Mouse (Mus musculus) neural tube, embryonic 13.5 days (tissue): Measurements from ENCODE around the gene Gmeb2. TPM values are rescaled to one million over a fixed set of nuclear protein-coding genes. Genes with fewer than 3 reads are reported as not detected.

Experiments
- ATAC-seq: fragments of 200-750 bp; cut with Nextera tagmentation; 2 replicates; pipeline ENCODE4 v1.8.0; 2017; ENCODE audit warnings: low read depth, mild to moderate bottlenecking, moderate TSS enrichment, moderate library complexity
- H3K27ac ChIP-seq: fragments of 300-500 bp; sonication (generic); replicated peaks from 2 replicates; pipeline ENCODE4 v1.5.1; 2015; ENCODE audit warnings: moderate library complexity, mild to moderate bottlenecking, inconsistent platforms
- H3K27me3 ChIP-seq: fragments of 300-500 bp; sonication (generic); 2 replicates; pipeline ENCODE4 v1.6.1; 2015; ENCODE audit warnings: mild to moderate bottlenecking, inconsistent platforms
- H3K36me3 ChIP-seq: fragments of 300-500 bp; sonication (generic); 2 replicates; pipeline ENCODE4 v1.6.1; 2015; ENCODE audit warnings: mild to moderate bottlenecking, inconsistent platforms
- H3K4me1 ChIP-seq: fragments of 300-500 bp; sonication (generic); replicated peaks from 2 replicates; pipeline ENCODE4 v1.6.1; 2015; ENCODE audit warnings: inconsistent platforms
- H3K4me2 ChIP-seq: fragments of 300-500 bp; sonication (generic); 2 replicates; pipeline ENCODE4 v1.6.1; 2015; ENCODE audit warnings: inconsistent platforms, mild to moderate bottlenecking, moderate library complexity
- H3K4me3 ChIP-seq: fragments of 300-500 bp; sonication (generic); 2 replicates; pipeline ENCODE4 v1.5.1; 2015; ENCODE audit warnings: mild to moderate bottlenecking, inconsistent platforms
- H3K9ac ChIP-seq: fragments of 300-500 bp; sonication (generic); 2 replicates; pipeline ENCODE4 v1.6.1; 2015; ENCODE audit warnings: moderate library complexity, mild to moderate bottlenecking, inconsistent platforms
- H3K9me3 ChIP-seq: fragments of 300-500 bp; sonication (generic); 2 replicates; pipeline ENCODE4 v1.6.1; 2016; ENCODE audit warnings: inconsistent platforms
- WGBS: fragments of 180-500 bp; shearing (Covaris S2); methylation state at CpG from one replicate; pipeline ENCODE4 v1.1.7; 2015; 5-methylcytosine and 5-hydroxymethylcytosine counted together
- polyA plus RNA-seq: library from polyadenylated mRNA; unstranded; fragments of >200 nt; fragmentation: Nextera tagmentation; extraction: Ambion mirVana; gene quantifications from 2 replicates; pipeline ENCODE4 v1.2.1, GENCODE M21; 2015

Gmeb2 gene
- polyA plus RNA-seq, 1 experiment from 2014 or later = 15.1 TPM

DNA sequence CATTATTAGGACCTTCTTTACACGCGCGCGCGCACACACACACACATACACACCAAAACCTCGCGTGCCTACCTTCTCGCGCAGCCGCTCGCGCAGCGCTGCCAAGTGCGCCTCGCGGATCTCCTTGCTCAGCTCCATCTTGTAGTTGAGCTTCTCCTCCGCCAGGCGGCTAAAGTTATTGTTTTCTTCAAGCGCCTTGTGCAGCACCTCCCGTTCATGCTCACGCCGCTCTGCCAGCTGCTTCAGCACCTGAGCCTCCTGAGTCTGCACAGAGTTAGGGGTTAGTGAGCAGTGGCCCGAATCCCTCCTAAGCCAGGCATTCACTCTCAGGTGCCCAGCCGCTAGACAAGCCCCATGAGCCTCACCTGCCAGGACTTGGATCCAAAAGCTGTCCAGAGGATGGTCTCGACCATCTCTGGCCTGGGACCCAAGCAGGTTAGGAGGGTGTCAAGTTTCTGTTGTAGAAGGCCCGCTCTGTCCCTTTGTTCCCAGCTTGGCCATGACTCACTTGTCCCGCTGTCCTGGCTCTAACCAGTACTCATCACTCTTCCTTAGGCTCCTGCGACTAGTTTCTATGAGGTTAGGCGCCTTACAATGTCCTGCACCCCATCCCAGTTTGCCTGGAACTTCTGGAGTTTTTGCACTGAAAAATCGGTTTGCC, 19.4 kb upstream of the Gmeb2 start:
- H3K9ac ChIP-seq = no peak overlapping the region
- peaks cover 56% of the 10 kb centered on the region for H3K36me3 ChIP-seq
- H3K27ac ChIP-seq = no peak overlapping the region
- peaks cover 11% of the 10 kb centered on the region; the same call in 1 of the 2 replicates for H3K27me3 ChIP-seq
- WGBS = 11% methylated on average over 30 of the region's 30 CpGs
- no peak overlapping the region for H3K4me2 ChIP-seq
- peaks cover 23% of the 10 kb centered on the region for H3K4me1 ChIP-seq
- H3K9me3 ChIP-seq = no peaks in the 10 kb centered on the region
- ATAC-seq = peak; percentile 55; the same call in 1 of the 2 replicates
- H3K4me3 ChIP-seq = no peak overlapping the region

DNA sequence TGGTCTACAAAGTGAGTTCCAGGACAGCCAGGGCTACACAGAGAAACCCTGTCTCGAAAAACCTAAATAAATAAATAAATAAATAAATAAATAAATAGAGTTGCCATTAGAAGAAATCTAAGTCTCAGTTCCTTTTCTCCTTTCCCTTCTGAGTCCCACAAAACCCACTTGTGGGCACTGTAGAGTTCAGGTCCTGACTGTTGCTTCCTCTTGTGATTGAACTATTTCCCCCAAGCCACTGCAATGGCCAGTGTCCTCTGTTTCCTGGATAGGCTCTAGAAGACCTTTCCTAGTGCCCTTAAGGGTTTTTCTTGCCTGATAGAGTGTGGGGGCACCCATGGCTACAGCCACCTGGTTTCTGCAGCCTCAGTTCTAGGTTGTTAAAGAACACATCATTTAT, 17.1 kb upstream of the Gmeb2 start:
- H3K4me2 ChIP-seq = no peak overlapping the region
- WGBS = 89% methylated on average over 1 of the region's 1 CpGs
- H3K4me1 ChIP-seq = peaks cover 8% of the 10 kb centered on the region
- H3K4me3 ChIP-seq = no peak overlapping the region
- ATAC-seq = no peak
- H3K27me3 ChIP-seq = peaks cover 11% of the 10 kb centered on the region; the same call in 1 of the 2 replicates
- no peak overlapping the region for H3K27ac ChIP-seq
- peaks cover 73% of the 10 kb centered on the region for H3K36me3 ChIP-seq
- no peak overlapping the region for H3K9ac ChIP-seq
- H3K9me3 ChIP-seq = no peaks in the 10 kb centered on the region

DNA sequence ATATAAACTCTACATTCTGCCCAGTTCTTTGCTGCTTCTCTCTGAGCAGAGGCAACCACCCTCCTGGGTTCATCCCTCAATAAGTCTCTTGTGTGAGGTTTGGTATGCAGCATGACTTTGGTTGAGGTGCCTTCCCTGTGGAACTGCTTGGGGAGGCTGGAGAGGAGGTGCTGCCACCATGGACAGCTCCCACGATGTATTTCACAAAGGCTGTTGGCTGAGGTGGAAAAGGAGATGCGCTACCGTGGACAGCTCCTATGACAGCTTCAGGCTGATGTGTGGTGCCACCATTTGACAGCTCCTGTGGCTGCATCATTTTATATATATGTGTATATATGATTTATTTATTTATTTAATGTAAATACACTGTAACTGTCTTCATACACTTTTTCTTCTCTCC, 14.2 kb upstream of the Gmeb2 start:
- Histone ChIP-seq H3K9me3 (no peaks in the 10 kb centered on the region), H3K9ac (no peak overlapping the region), H3K36me3 (peaks cover 50% of the 10 kb centered on the region), H3K27ac (no peak overlapping the region), H3K4me1 (peaks cover 2% of the 10 kb centered on the region; the same call in 1 of the 2 replicates), H3K4me2 (no peak overlapping the region), H3K4me3 (no peak overlapping the region), H3K27me3 (peaks cover 5% of the 10 kb centered on the region; the same call in 1 of the 2 replicates)
- no peak for ATAC-seq
- 41% methylated on average over 3 of the region's 3 CpGs for WGBS

DNA sequence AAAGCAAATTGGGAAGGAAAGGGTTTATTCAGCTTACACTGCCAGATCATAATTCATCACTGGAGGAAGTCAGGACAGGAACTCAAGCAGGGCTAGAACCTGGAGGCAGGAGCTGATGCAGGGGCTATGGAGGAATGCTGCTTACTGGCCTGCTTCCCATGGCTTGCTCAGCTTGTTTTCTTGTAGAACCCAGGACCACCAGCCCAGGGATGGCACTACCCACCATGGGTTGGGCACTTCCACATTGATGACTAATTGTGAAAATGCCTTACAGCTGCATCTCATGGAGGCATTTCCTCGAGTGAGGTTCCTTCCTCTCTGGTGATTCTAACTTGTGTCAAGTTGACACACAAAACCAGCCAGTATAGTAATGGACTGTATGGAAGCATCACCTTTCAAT, 3.1 kb upstream of the Gmeb2 start:
- Histone ChIP-seq H3K36me3 (peaks cover 4% of the 10 kb centered on the region; the same call in 1 of the 2 replicates), H3K4me2 (no peak overlapping the region), H3K9me3 (no peaks in the 10 kb centered on the region), H3K27ac (no peak overlapping the region), H3K27me3 (no peaks in the 10 kb centered on the region), H3K4me3 (no peak overlapping the region), H3K9ac (no peak overlapping the region), H3K4me1 (peaks cover 23% of the 10 kb centered on the region)
- ATAC-seq = no peak
- 87% methylated on average over 1 of the region's 1 CpGs for WGBS

DNA sequence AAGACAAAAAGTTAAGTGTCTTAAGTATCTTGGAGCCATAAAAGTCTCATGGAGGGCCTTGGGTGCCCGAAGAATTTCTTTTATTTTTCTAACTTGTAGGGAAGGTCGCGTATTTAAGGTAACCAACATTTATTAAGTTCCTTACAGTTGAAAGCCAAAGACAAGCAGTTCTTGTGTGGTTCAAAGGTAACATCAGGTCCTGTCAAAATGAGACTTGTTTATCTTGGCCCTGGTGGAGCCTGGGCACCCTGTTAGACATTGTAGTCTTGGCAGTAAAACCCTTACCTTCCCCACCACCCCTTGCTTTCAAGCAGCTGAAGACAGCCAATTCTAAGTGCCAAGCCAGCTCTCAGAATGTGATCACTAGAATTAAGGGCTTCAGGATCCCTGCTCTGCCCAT, 856 bp upstream of the Gmeb2 start:
- H3K4me2 ChIP-seq = peak overlapping the region; percentile 63
- WGBS = 69% methylated on average over 3 of the region's 3 CpGs
- peak overlapping the region; percentile 91; the same call in 1 of the 2 replicates for H3K9ac ChIP-seq
- no peaks in the 10 kb centered on the region for H3K9me3 ChIP-seq
- H3K4me1 ChIP-seq = peaks cover 23% of the 10 kb centered on the region
- peak overlapping the region; percentile 69 for H3K4me3 ChIP-seq
- peaks cover 18% of the 10 kb centered on the region; the same call in 1 of the 2 replicates for H3K36me3 ChIP-seq
- ATAC-seq = no peak
- no peaks in the 10 kb centered on the region for H3K27me3 ChIP-seq
- no peak overlapping the region for H3K27ac ChIP-seq

DNA sequence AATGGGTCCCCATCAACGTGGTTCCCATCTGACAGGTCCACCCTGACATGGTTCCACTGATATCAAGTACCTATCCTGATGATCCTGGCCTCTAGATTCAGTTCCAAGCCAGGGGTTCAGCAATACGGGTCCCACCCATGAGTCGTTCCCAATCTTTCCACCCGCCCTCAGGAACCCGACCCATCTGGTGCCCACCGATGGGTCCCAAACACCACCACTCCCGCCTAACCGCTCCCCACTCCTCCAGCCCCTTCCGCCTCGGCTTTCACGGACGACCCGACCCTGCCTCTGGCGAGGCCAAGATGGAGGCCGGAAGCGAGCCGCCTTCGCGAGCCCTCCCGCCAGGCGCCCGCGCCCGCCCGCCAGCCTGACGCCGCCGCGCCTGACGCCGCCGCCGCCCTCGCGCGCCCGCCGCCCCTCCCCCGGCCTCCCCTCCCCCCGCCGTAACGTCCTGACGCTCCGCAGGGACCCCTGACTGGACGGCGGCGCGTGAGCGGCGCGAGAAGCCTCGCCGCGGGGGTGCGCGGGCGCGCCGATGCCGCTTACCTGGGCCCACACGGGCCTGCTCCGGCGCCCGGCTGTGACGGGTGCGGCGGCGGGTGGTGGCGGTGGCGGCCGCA, 387 bp downstream of the Gmeb2 start:
- Histone ChIP-seq H3K4me3 (peak overlapping the region; percentile 69), H3K27ac (peak overlapping the region; percentile 97), H3K9ac (peak overlapping the region; percentile 91), H3K27me3 (no peaks in the 10 kb centered on the region), H3K9me3 (no peaks in the 10 kb centered on the region), H3K36me3 (peaks cover 25% of the 10 kb centered on the region), H3K4me2 (peak overlapping the region; percentile 71), H3K4me1 (peaks cover 23% of the 10 kb centered on the region)
- peak; percentile 89 for ATAC-seq
- WGBS = 1% methylated on average over 48 of the region's 71 CpGs

DNA sequence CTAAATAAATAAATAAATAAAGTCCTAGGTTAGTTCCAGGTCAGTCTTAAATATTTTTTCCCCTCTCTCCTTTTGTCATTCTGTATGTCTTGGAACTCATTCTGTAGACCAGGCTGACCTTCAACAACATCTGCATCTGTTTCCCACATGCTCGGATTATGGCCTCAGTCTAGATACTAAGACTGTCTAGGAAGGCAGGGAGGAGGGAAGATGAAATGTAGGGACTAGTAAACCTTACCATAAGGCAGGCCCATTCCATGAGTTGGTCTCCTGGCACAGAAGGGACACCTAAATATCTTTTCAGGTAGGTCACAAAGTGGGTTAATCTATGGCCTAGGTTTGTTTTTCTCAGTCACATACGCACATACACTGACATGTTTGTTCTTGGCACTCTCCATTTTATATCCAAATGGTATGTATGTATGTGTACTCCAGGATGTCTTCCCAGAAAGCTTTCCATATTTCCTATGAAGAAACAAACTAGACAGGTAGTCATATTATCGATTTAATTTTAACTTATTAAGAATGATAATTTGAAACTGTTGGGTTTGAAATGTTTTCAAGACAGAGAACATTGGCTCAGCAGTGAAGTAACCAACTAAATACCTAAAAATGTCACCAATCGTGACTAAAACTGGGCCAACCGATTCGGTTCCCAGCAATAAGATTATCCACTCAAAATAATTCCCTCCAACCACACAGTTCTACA, 1.1 kb downstream of the Gmeb2 start:
- no peak for ATAC-seq
- Histone ChIP-seq H3K4me3 (peak overlapping the region; percentile 69), H3K4me2 (peak overlapping the region; percentile 71), H3K36me3 (peaks cover 31% of the 10 kb centered on the region), H3K4me1 (peaks cover 23% of the 10 kb centered on the region), H3K27me3 (no peaks in the 10 kb centered on the region), H3K9me3 (no peaks in the 10 kb centered on the region), H3K27ac (peak overlapping the region; percentile 97), H3K9ac (peak overlapping the region; percentile 91)
- 57% methylated on average over 6 of the region's 6 CpGs for WGBS

DNA sequence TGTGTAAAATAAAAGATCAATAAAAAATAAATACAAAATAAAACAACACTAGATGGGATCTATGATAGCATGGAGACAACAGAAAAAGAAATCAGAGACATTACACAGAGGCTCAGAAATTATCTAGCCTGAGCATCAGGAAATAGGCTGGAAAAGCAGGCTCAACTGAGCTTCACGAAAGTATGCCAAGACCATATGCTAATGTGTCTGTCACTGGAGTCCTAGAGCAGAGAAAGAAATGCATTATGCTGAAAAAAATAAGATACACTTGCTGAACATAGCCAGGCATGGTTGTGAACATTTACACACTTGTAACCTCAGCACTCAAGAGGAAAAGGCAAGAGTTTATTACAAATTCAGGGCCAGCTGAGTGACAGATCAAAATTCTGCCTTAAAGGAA, 7.9 kb downstream of the Gmeb2 start:
- H3K27me3 ChIP-seq = no peaks in the 10 kb centered on the region
- no peak overlapping the region for H3K4me3 ChIP-seq
- H3K4me1 ChIP-seq = no peaks in the 10 kb centered on the region
- WGBS = 93% methylated on average over 1 of the region's 1 CpGs
- H3K9me3 ChIP-seq = no peaks in the 10 kb centered on the region
- ATAC-seq = no peak
- H3K9ac ChIP-seq = no peak overlapping the region
- peaks cover 69% of the 10 kb centered on the region for H3K36me3 ChIP-seq
- no peak overlapping the region for H3K4me2 ChIP-seq
- H3K27ac ChIP-seq = no peak overlapping the region

DNA sequence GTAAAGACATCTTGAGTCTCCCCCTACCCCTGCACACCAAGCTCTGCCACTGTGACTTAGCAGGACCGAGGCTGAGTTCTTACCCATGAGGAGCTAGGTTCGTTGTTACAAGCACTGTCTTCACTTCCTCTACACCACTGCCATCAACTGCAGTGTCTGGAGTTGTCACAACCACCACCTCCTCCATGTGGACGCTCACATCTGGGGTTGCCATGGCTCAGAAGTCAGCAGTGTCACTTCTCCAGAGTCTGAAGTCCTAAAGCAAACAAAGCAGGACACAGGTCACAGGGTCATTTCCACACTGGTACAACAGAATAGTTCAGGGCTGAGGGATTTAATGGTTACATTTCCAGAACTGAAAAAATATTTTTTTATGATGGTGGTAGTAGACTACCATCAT, 10.0 kb downstream of the Gmeb2 start:
- H3K9me3 ChIP-seq = no peaks in the 10 kb centered on the region
- H3K4me3 ChIP-seq = no peak overlapping the region
- H3K27me3 ChIP-seq = no peaks in the 10 kb centered on the region
- H3K9ac ChIP-seq = no peak overlapping the region
- WGBS = 86% methylated on average over 3 of the region's 3 CpGs
- no peak for ATAC-seq
- no peak overlapping the region for H3K4me2 ChIP-seq
- no peak overlapping the region for H3K27ac ChIP-seq
- no peaks in the 10 kb centered on the region for H3K4me1 ChIP-seq
- H3K36me3 ChIP-seq = peaks cover 68% of the 10 kb centered on the region

DNA sequence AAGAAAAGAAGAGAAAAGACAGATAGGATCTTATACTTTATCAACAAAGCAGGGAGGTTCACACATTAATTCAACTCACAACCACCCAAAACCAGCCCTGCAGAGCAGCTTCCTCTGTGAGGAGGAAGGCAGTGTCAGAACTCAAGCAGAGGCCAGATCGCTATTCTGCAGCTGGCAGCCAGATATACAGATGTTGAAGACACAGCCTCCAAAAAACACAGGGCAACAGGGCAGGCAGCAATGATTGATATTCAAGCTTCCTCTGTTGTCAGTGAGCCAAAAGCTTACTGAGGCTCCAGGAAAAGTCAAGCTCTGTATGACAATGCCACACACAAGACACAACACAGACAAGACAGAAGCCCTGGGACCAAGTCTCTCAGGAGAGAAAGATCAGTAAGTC, 11.1 kb downstream of the Gmeb2 start:
- Histone ChIP-seq H3K4me3 (no peak overlapping the region), H3K9ac (no peak overlapping the region), H3K4me1 (no peaks in the 10 kb centered on the region), H3K27ac (no peak overlapping the region), H3K27me3 (no peaks in the 10 kb centered on the region), H3K36me3 (peaks cover 61% of the 10 kb centered on the region), H3K4me2 (no peak overlapping the region), H3K9me3 (no peaks in the 10 kb centered on the region)
- no peak for ATAC-seq
- 90% methylated on average over 1 of the region's 1 CpGs for WGBS

DNA sequence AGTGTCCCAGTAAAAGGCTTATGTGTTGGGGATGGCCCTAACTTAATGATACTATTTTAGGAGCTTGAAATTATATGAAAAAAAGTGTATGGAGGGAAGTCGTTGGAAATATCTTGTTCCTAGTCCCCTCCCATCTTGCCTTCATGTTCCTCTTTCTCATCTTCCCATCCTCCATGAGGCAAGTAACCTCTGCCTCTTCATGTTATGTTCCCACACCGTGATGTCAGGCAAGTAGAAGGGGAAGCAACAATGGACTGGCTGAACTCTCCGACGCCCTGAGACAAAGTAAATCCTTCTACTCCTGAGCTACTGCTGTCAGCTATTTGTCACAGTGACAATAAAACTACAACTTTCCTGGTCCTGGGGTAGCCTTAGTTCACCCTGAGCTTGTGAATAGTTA, 13.2 kb downstream of the Gmeb2 start:
- Histone ChIP-seq H3K4me2 (no peak overlapping the region), H3K27ac (no peak overlapping the region), H3K4me1 (no peaks in the 10 kb centered on the region), H3K9ac (no peak overlapping the region), H3K4me3 (no peak overlapping the region), H3K36me3 (peaks cover 73% of the 10 kb centered on the region), H3K9me3 (no peaks in the 10 kb centered on the region), H3K27me3 (no peaks in the 10 kb centered on the region)
- no peak for ATAC-seq
- WGBS = 53% methylated on average over 4 of the region's 4 CpGs

DNA sequence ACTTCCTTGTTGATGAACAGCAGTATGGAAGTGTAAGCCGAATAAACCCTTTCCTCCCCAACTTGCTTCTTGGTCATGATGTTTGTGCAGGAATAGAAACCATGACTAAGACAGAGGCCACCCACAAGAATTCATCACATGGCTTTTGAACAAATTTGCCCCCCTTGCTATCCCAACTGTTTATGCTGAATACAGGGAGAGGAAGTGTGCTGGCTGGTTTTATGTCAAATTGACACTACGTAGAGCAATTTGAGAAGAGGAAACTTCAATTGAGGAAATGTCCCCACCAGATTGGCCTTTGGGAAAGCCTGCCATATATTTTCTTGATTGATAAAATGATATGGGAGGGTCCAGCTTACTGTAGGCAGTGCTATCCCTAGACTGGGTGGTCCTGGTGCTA, 14.0 kb downstream of the Gmeb2 start:
- Histone ChIP-seq H3K27ac (no peak overlapping the region), H3K4me3 (no peak overlapping the region), H3K27me3 (no peaks in the 10 kb centered on the region), H3K9me3 (no peaks in the 10 kb centered on the region), H3K4me1 (no peaks in the 10 kb centered on the region), H3K9ac (no peak overlapping the region), H3K4me2 (no peak overlapping the region), H3K36me3 (peaks cover 72% of the 10 kb centered on the region)
- no peak for ATAC-seq
- WGBS = 98% methylated on average over 2 of the region's 2 CpGs
